Mouse (Mus musculus) midbrain, embryonic 13.5 days (tissue): ENCODE measurements around the gene Fgf4. TPM values are rescaled to one million over a fixed set of nuclear protein-coding genes. Genes with fewer than 3 reads are reported as not detected.

Source experiments
- ATAC-seq: fragments of 200-750 bp; cut with Nextera tagmentation; 2 replicates; pipeline ENCODE4 v1.8.0; 2017; ENCODE audit warnings: mild to moderate bottlenecking, moderate TSS enrichment, moderate library complexity
- H3K27ac ChIP-seq: fragments of 300-500 bp; sonication (generic); 2 replicates; pipeline ENCODE4 v1.5.1; 2015; ENCODE audit warnings: inconsistent platforms, mild to moderate bottlenecking, moderate library complexity
- H3K27me3 ChIP-seq: fragments of 300-500 bp; sonication (generic); 2 replicates; pipeline ENCODE4 v1.6.1; 2015; ENCODE audit warnings: mild to moderate bottlenecking, inconsistent platforms
- H3K36me3 ChIP-seq: fragments of 300-500 bp; sonication (generic); 2 replicates; pipeline ENCODE4 v1.6.1; 2015; ENCODE audit warnings: mild to moderate bottlenecking, inconsistent platforms
- H3K4me1 ChIP-seq: fragments of 300-500 bp; sonication (generic); replicated peaks from 2 replicates; pipeline ENCODE4 v1.6.1; 2015; ENCODE audit warnings: inconsistent platforms
- H3K4me2 ChIP-seq: fragments of 300-500 bp; sonication (generic); replicated peaks from 2 replicates; pipeline ENCODE4 v1.6.1; 2015; ENCODE audit warnings: moderate library complexity, mild to moderate bottlenecking, inconsistent platforms
- H3K4me3 ChIP-seq: fragments of 300-500 bp; sonication (generic); replicated peaks from 2 replicates; pipeline ENCODE4 v1.5.1; 2015; ENCODE audit warnings: mild to moderate bottlenecking, inconsistent platforms
- H3K9ac ChIP-seq: fragments of 300-500 bp; sonication (generic); replicated peaks from 2 replicates; pipeline ENCODE4 v1.6.1; 2015; ENCODE audit warnings: mild to moderate bottlenecking, inconsistent platforms
- H3K9me3 ChIP-seq: fragments of 300-500 bp; sonication (generic); 2 replicates; pipeline ENCODE4 v1.6.1; 2016; ENCODE audit warnings: mild to moderate bottlenecking, inconsistent platforms
- WGBS: fragments of 180-500 bp; shearing (Covaris S2); methylation state at CpG from one replicate; pipeline ENCODE4 v1.1.7; 2015; 5-methylcytosine and 5-hydroxymethylcytosine counted together
- polyA plus RNA-seq: library from polyadenylated mRNA; unstranded; fragments of >200 nt; fragmentation: Nextera tagmentation; extraction: Ambion mirVana; gene quantifications from 2 replicates; pipeline ENCODE4 v1.2.1, GENCODE M21; 2015

Fgf4 gene
- polyA plus RNA-seq, 1 experiment from 2014 or later: not detected

GRCm38 (mm10) chr7:144854966-144855365 is 7.8 kb downstream of the Fgf4 start:
- Histone ChIP-seq H3K4me1 (no peaks in the 10 kb centered on the region), H3K4me3 (no peak overlapping the region), H3K9ac (no peak overlapping the region), H3K36me3 (no peaks in the 10 kb centered on the region), H3K27ac (no peak overlapping the region), H3K27me3 (peaks cover 28% of the 10 kb centered on the region), H3K9me3 (no peaks in the 10 kb centered on the region), H3K4me2 (no peak overlapping the region)
- no peak for ATAC-seq
- 57% methylated on average over 3 of the region's 3 CpGs for WGBS

- ATAC-seq: no peak
- Histone ChIP-seq H3K9me3 (no peaks in the 10 kb centered on the region), H3K4me1 (peaks cover 13% of the 10 kb centered on the region), H3K27me3 (peaks cover 50% of the 10 kb centered on the region), H3K9ac (no peak overlapping the region), H3K4me2 (no peak overlapping the region), H3K27ac (no peak overlapping the region), H3K4me3 (no peak overlapping the region), H3K36me3 (no peaks in the 10 kb centered on the region)
- 85% methylated on average over 7 of the region's 7 CpGs for WGBS
These were observed 10.0 kb downstream of the Fgf4 start for GRCm38 (mm10) chr7:144857158-144857557.

GRCm38 (mm10) chr7:144857826-144858342 is 10.7 kb downstream of the Fgf4 start:
- 65% methylated on average over 3 of the region's 3 CpGs for WGBS
- Histone ChIP-seq H3K27me3 (peaks cover 57% of the 10 kb centered on the region), H3K4me1 (peaks cover 14% of the 10 kb centered on the region), H3K36me3 (no peaks in the 10 kb centered on the region), H3K4me3 (no peak overlapping the region), H3K4me2 (no peak overlapping the region), H3K9ac (no peak overlapping the region), H3K27ac (no peak overlapping the region), H3K9me3 (no peaks in the 10 kb centered on the region)
- no peak for ATAC-seq

- WGBS: 94% methylated on average over 1 of the region's 1 CpGs
These were observed 11.5 kb downstream of the Fgf4 start for GRCm38 (mm10) chr7:144858702-144859101.

GRCm38 (mm10) chr7:144861056-144861768 is 14.0 kb downstream of the Fgf4 start:
- WGBS: under 1% methylated on average over 50 of the region's 72 CpGs
- peak overlapping the region; percentile 29 for H3K4me3 ChIP-seq
- H3K4me1 ChIP-seq: peaks cover 14% of the 10 kb centered on the region
- H3K36me3 ChIP-seq: no peaks in the 10 kb centered on the region
- H3K27me3 ChIP-seq: peaks cover 85% of the 10 kb centered on the region
- H3K4me2 ChIP-seq: peak overlapping the region; percentile 41
- H3K27ac ChIP-seq: no peak overlapping the region
- 0 out of 2 replicates have a peak, but pooled peaks have one; percentile 43 for ATAC-seq
- no peaks in the 10 kb centered on the region for H3K9me3 ChIP-seq
- H3K9ac ChIP-seq: no peak overlapping the region

More at GRCm38 (mm10) chr7:144858702-144859101, 11.5 kb downstream of the Fgf4 start:
- Histone ChIP-seq H3K9me3 (no peaks in the 10 kb centered on the region), H3K36me3 (no peaks in the 10 kb centered on the region), H3K4me2 (no peak overlapping the region), H3K27ac (no peak overlapping the region), H3K4me3 (no peak overlapping the region), H3K4me1 (peaks cover 14% of the 10 kb centered on the region), H3K27me3 (peaks cover 65% of the 10 kb centered on the region), H3K9ac (no peak overlapping the region)
- ATAC-seq: no peak

- Histone ChIP-seq H3K4me2 (peak overlapping the region; percentile 41), H3K27ac (no peak overlapping the region), H3K9ac (no peak overlapping the region), H3K36me3 (no peaks in the 10 kb centered on the region), H3K4me1 (peaks cover 14% of the 10 kb centered on the region), H3K4me3 (peak overlapping the region; percentile 29), H3K27me3 (peaks cover 90% of the 10 kb centered on the region), H3K9me3 (no peaks in the 10 kb centered on the region)
- WGBS: under 1% methylated on average over 27 of the region's 28 CpGs
- no peak for ATAC-seq
These were observed 14.6 kb downstream of the Fgf4 start for GRCm38 (mm10) chr7:144861769-144862070.

- Histone ChIP-seq H3K4me3 (peak overlapping the region; percentile 29), H3K9ac (no peak overlapping the region), H3K27ac (no peak overlapping the region), H3K27me3 (peaks cover 93% of the 10 kb centered on the region), H3K4me1 (peaks cover 14% of the 10 kb centered on the region), H3K36me3 (no peaks in the 10 kb centered on the region), H3K9me3 (no peaks in the 10 kb centered on the region), H3K4me2 (peak overlapping the region; percentile 41)
- 0% methylated on average over 15 of the region's 15 CpGs for WGBS
- ATAC-seq: no peak
These were observed 15.0 kb downstream of the Fgf4 start for GRCm38 (mm10) chr7:144862126-144862525.

GRCm38 (mm10) chr7:144862712-144863111 is 15.5 kb downstream of the Fgf4 start:
- peaks cover 14% of the 10 kb centered on the region for H3K4me1 ChIP-seq
- H3K36me3 ChIP-seq: no peaks in the 10 kb centered on the region
- no peak overlapping the region for H3K27ac ChIP-seq
- no peak overlapping the region for H3K9ac ChIP-seq
- no peak overlapping the region for H3K4me3 ChIP-seq
- H3K9me3 ChIP-seq: no peaks in the 10 kb centered on the region
- H3K4me2 ChIP-seq: no peak overlapping the region
- 3% methylated on average over 18 of the region's 18 CpGs for WGBS
- ATAC-seq: no peak
- peaks cover 92% of the 10 kb centered on the region for H3K27me3 ChIP-seq

- no peak for ATAC-seq
- H3K27ac ChIP-seq: no peak overlapping the region
- H3K4me3 ChIP-seq: no peak overlapping the region
- H3K4me1 ChIP-seq: peaks cover 14% of the 10 kb centered on the region
- no peak overlapping the region for H3K4me2 ChIP-seq
- H3K36me3 ChIP-seq: no peaks in the 10 kb centered on the region
- no peak overlapping the region for H3K9ac ChIP-seq
- no peaks in the 10 kb centered on the region for H3K9me3 ChIP-seq
- 1% methylated on average over 11 of the region's 11 CpGs for WGBS
- H3K27me3 ChIP-seq: peaks cover 88% of the 10 kb centered on the region
These were observed 16.0 kb downstream of the Fgf4 start for GRCm38 (mm10) chr7:144863196-144863595.

GRCm38 (mm10) chr7:144864160-144864670 is 17.0 kb downstream of the Fgf4 start:
- peaks cover 80% of the 10 kb centered on the region for H3K27me3 ChIP-seq
- H3K4me3 ChIP-seq: no peak overlapping the region
- peaks cover 14% of the 10 kb centered on the region for H3K4me1 ChIP-seq
- H3K4me2 ChIP-seq: no peak overlapping the region
- H3K27ac ChIP-seq: no peak overlapping the region
- H3K36me3 ChIP-seq: no peaks in the 10 kb centered on the region
- no peaks in the 10 kb centered on the region for H3K9me3 ChIP-seq
- no peak overlapping the region for H3K9ac ChIP-seq
- WGBS: 39% methylated on average over 3 of the region's 3 CpGs
- ATAC-seq: no peak

- Histone ChIP-seq H3K27me3 (peaks cover 51% of the 10 kb centered on the region), H3K9me3 (no peaks in the 10 kb centered on the region), H3K27ac (no peak overlapping the region), H3K4me2 (no peak overlapping the region), H3K4me1 (peaks cover under 1% of the 10 kb centered on the region), H3K4me3 (no peak overlapping the region), H3K36me3 (no peaks in the 10 kb centered on the region), H3K9ac (no peak overlapping the region)
- ATAC-seq: no peak
- 76% methylated on average over 4 of the region's 4 CpGs for WGBS
These were observed 20.0 kb downstream of the Fgf4 start for GRCm38 (mm10) chr7:144867161-144867560.

GRCm38 (mm10) chr7:144867602-144868001 is 20.4 kb downstream of the Fgf4 start:
- Histone ChIP-seq H3K27me3 (peaks cover 47% of the 10 kb centered on the region), H3K36me3 (no peaks in the 10 kb centered on the region)
- 79% methylated on average over 8 of the region's 8 CpGs for WGBS

More at GRCm38 (mm10) chr7:144867602-144868001, 20.4 kb downstream of the Fgf4 start:
- Histone ChIP-seq H3K9ac (no peak overlapping the region), H3K4me2 (no peak overlapping the region), H3K4me3 (no peak overlapping the region), H3K27ac (no peak overlapping the region), H3K4me1 (no peaks in the 10 kb centered on the region), H3K9me3 (no peaks in the 10 kb centered on the region)
- no peak for ATAC-seq
